Mouse (Mus musculus): ENCODE results near the gene Nat14.
"Not testable (repeated sequence)": the region's sequence is repeated elsewhere in the genome, so short reads cannot be mapped to it uniquely, and the experiment has no call there.

Gene Nat14

GRCm38 (mm10) chr7:4921824-4922482, at the start of gene Nat14:
Gene Nat14 (plus strand): TSS chr7:4922028.
- DNase-seq (ENCODE audit: inconsistent age in 2 of 2, low spot score in 1 of 2) = no peak

- DNase-seq (ENCODE audit: inconsistent age in 2 of 2, low spot score in 1 of 2) = peak; percentile 94 to 96
These were observed 45.0 kb upstream of the Nat14 start, which contains the start of gene Isoc2a for GRCm38 (mm10) chr7:4876753-4877221. Gene Isoc2a (plus strand): TSS chr7:4877153.

- DNase-seq (ENCODE audit: inconsistent age in 2 of 2, low spot score in 1 of 2) = no peak
These were observed 44.6 kb upstream of the Nat14 start for GRCm38 (mm10) chr7:4877226-4877625.

- peak in 1 of 2 experiments; percentile 64 for DNase-seq (ENCODE audit: inconsistent age in 2 of 2, low spot score in 1 of 2)
These were observed 43.6 kb upstream of the Nat14 start for GRCm38 (mm10) chr7:4878186-4878585.

GRCm38 (mm10) chr7:4879036-4879435, 42.8 kb upstream of the Nat14 start:
- not testable (repeated sequence) for DNase-seq (ENCODE audit: inconsistent age in 2 of 2, low spot score in 1 of 2)

GRCm38 (mm10) chr7:4886680-4887079, 35.1 kb upstream of the Nat14 start:
- DNase-seq (ENCODE audit: inconsistent age in 2 of 2, low spot score in 1 of 2) = no peak

GRCm38 (mm10) chr7:4895186-4895585, 26.6 kb upstream of the Nat14 start:
- no peak for DNase-seq (ENCODE audit: inconsistent age in 2 of 2, low spot score in 1 of 2)

- DNase-seq (ENCODE audit: inconsistent age in 2 of 2, low spot score in 1 of 2) = peak; percentile 34 to 51
These were observed 22.8 kb upstream of the Nat14 start for GRCm38 (mm10) chr7:4898851-4899648.

- DNase-seq (ENCODE audit: inconsistent age in 2 of 2, low spot score in 1 of 2) = peak; percentile 32 to 73
These were observed 21.9 kb upstream of the Nat14 start for GRCm38 (mm10) chr7:4899649-4900522.

GRCm38 (mm10) chr7:4900523-4900851, 21.3 kb upstream of the Nat14 start:
- no peak for DNase-seq (ENCODE audit: inconsistent age in 2 of 2, low spot score in 1 of 2)

GRCm38 (mm10) chr7:4901171-4901570, 20.7 kb upstream of the Nat14 start:
- no peak for DNase-seq (ENCODE audit: inconsistent age in 2 of 2, low spot score in 1 of 2)

GRCm38 (mm10) chr7:4902404-4902803, 19.4 kb upstream of the Nat14 start:
- DNase-seq (ENCODE audit: inconsistent age in 2 of 2, low spot score in 1 of 2) = no peak

- DNase-seq (ENCODE audit: inconsistent age in 2 of 2, low spot score in 1 of 2) = no peak
These were observed 15.3 kb upstream of the Nat14 start, which contains the start of gene Gm36210 for GRCm38 (mm10) chr7:4906466-4906950. Gene Gm36210 (minus strand): TSS chr7:4906516.

GRCm38 (mm10) chr7:4911561-4911960, 10.3 kb upstream of the Nat14 start:
- peak in 1 of 2 experiments; percentile 75 for DNase-seq (ENCODE audit: inconsistent age in 2 of 2, low spot score in 1 of 2)

GRCm38 (mm10) chr7:4912248-4912647, 9.6 kb upstream of the Nat14 start:
- DNase-seq (ENCODE audit: inconsistent age in 2 of 2, low spot score in 1 of 2) = no peak

GRCm38 (mm10) chr7:4915007-4915665, 6.7 kb upstream of the Nat14 start, which contains the start of gene Zfp628:
Gene Zfp628 (plus strand): TSS chr7:4915217.
- DNase-seq (ENCODE audit: inconsistent age in 2 of 2, low spot score in 1 of 2) = peak; percentile 94 to 99

GRCm38 (mm10) chr7:4915669-4916416, 6.0 kb upstream of the Nat14 start:
- peak in 1 of 2 experiments; percentile 50 for DNase-seq (ENCODE audit: inconsistent age in 2 of 2, low spot score in 1 of 2)

GRCm38 (mm10) chr7:4917494-4917893, 4.3 kb upstream of the Nat14 start:
- no peak for DNase-seq (ENCODE audit: inconsistent age in 2 of 2, low spot score in 1 of 2)

GRCm38 (mm10) chr7:4918681-4919080, 3.1 kb upstream of the Nat14 start:
- no peak for DNase-seq (ENCODE audit: inconsistent age in 2 of 2, low spot score in 1 of 2)

- DNase-seq (ENCODE audit: inconsistent age in 2 of 2, low spot score in 1 of 2) = no peak
These were observed 2.7 kb upstream of the Nat14 start for GRCm38 (mm10) chr7:4919096-4919495.
